Comparison of ENCODE assay signal across 9 mouse cellular contexts in the genomic region with DNA sequence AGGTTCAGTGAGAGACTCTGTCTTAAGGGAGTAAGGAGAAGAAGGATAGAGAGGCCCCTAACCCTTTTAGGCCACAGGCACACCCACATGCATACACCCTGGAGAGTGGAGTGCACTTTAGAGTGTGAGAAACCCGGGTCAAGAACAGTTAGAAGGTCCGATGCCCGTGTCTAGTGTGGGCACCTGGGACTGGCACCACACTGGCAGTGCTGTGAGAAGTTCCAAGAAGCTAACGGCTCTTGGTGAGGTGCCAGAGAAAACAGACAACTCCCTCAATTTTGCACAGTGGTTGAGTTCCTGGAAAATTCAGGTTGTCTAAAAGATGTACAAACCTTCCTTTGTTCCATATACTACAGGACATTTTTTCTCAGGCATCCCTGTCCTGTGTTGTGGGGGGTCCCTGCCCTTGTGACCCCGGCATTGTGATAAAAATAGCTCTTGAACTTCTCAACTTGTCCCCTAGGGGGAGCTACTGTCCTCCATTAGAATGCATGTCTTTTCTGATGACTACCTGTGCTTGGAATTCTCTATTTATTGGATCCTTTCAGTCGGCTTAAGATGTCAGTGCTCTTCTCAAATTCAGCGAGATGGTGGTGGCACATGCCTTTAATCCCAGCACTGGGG. TPM values are rescaled to one million over a fixed set of nuclear protein-coding genes. Genes with fewer than 3 reads are reported as not detected.
A peak's percentile ranks its signal among the peaks of the same experiment; 100 is the strongest.
DNase-seq lines count a peak whose midpoint lies in the region; ATAC-seq lines count a peak whose summit lies in the region.
"Had no signal": no experiment of that assay in that cellular context is flagged by ENCODE, and none has a peak within 500 bp of the region (broad histone marks: within the 10 kb centered on the region; RNA-seq: fewer than 3 reads in every experiment).

No protein-coding gene starts in this region.

- 47% methylated on average over 7 of the region's 7 CpGs for WGBS in forebrain, embryonic 14.5 days
- 56% methylated on average over 7 of the region's 7 CpGs for WGBS in forebrain, embryonic 10.5 days
- WGBS in midbrain, embryonic 14.5 days: 51% methylated on average over 7 of the region's 7 CpGs
- WGBS in midbrain, embryonic 15.5 days: 53% methylated on average over 7 of the region's 7 CpGs
- whole genome bisulfite sequencing in forebrain, embryonic 11.5 days: 56% methylated on average over 7 of the region's 7 CpGs

- no peaks in the 10 kb centered on the region for H3K9me3 ChIP-seq in forebrain, embryonic 14.5 days (replicated peaks; ENCODE audit: control insufficient read depth, low read length)
- H3K9me3 ChIP-seq in forebrain, embryonic 10.5 days: no peaks in the 10 kb centered on the region
- H3K9me3 ChIP-seq in midbrain, embryonic 14.5 days (ENCODE audit: control insufficient read depth, low read length): no peaks in the 10 kb centered on the region
- no peaks in the 10 kb centered on the region for H3K9me3 ChIP-seq in midbrain, embryonic 15.5 days
- H3K9me3 ChIP-seq in forebrain, embryonic 11.5 days (ENCODE audit: control insufficient read depth, low read length): no peaks in the 10 kb centered on the region
- H3K9me3 ChIP-seq: hindbrain, embryonic 15.5 days had no signal

- H3K4me3 ChIP-seq in forebrain, embryonic 14.5 days (ENCODE audit: low read depth, low read length): no peak overlapping the region
- H3K4me3 ChIP-seq in forebrain, embryonic 10.5 days: no peak overlapping the region
- no peak overlapping the region for H3K4me3 ChIP-seq in midbrain, embryonic 14.5 days (replicated peaks; ENCODE audit: low read depth, low read length)
- no peak overlapping the region for H3K4me3 ChIP-seq in midbrain, embryonic 15.5 days
- no peak overlapping the region for H3K4me3 ChIP-seq in forebrain, embryonic 11.5 days (ENCODE audit: low read depth, low read length)
- H3K4me3 ChIP-seq: hindbrain, embryonic 15.5 days had no signal

- H3K27me3 ChIP-seq in forebrain, embryonic 14.5 days (replicated peaks; ENCODE audit: control insufficient read depth, insufficient read depth, low read length): no peaks in the 10 kb centered on the region
- H3K27me3 ChIP-seq in forebrain, embryonic 10.5 days (ENCODE audit: poor library complexity, severe bottlenecking): no peaks in the 10 kb centered on the region
- H3K27me3 ChIP-seq in midbrain, embryonic 14.5 days (ENCODE audit: control insufficient read depth, insufficient read depth, low read length): no peaks in the 10 kb centered on the region
- H3K27me3 ChIP-seq in midbrain, embryonic 15.5 days (replicated peaks): no peaks in the 10 kb centered on the region
- H3K27me3 ChIP-seq in forebrain, embryonic 11.5 days (ENCODE audit: control insufficient read depth, insufficient read depth, low read length): no peaks in the 10 kb centered on the region
- H3K27me3 ChIP-seq: hindbrain, embryonic 15.5 days had no signal

- no peaks in the 10 kb centered on the region for H3K36me3 ChIP-seq in forebrain, embryonic 14.5 days (ENCODE audit: control insufficient read depth, insufficient read depth, low read length)
- H3K36me3 ChIP-seq in forebrain, embryonic 10.5 days (replicated peaks): no peaks in the 10 kb centered on the region
- no peaks in the 10 kb centered on the region for H3K36me3 ChIP-seq in midbrain, embryonic 14.5 days (ENCODE audit: control insufficient read depth, insufficient read depth, low read length)
- H3K36me3 ChIP-seq in midbrain, embryonic 15.5 days (replicated peaks): no peaks in the 10 kb centered on the region
- no peaks in the 10 kb centered on the region for H3K36me3 ChIP-seq in forebrain, embryonic 11.5 days (ENCODE audit: control insufficient read depth, insufficient read depth, low read length)
- H3K36me3 ChIP-seq: hindbrain, embryonic 15.5 days had no signal

- no peak overlapping the region for H3K9ac ChIP-seq in forebrain, embryonic 14.5 days (ENCODE audit: low read length)
- no peak overlapping the region for H3K9ac ChIP-seq in midbrain, embryonic 14.5 days (replicated peaks; ENCODE audit: low read length)
- no peak overlapping the region for H3K9ac ChIP-seq in midbrain, embryonic 15.5 days
- H3K9ac ChIP-seq in forebrain, embryonic 11.5 days (ENCODE audit: low read length): no peak overlapping the region
- H3K9ac ChIP-seq: hindbrain, embryonic 15.5 days had no signal

- peak; percentile 31 for DNase-seq in forebrain, embryonic 14.5 days (ENCODE audit: low spot score)
- DNase-seq in forebrain, embryonic 10.5 days (ENCODE audit: extremely low spot score, low spot score): no peak
- peak; percentile 51 for DNase-seq in midbrain, embryonic 14.5 days
- peak; percentile 75 for DNase-seq in embryo, embryonic 10.5 days (ENCODE audit: low spot score)
- peak; percentile 72 for DNase-seq in naive thymus-derived CD4-positive, alpha-beta T cell, adult 2 months (ENCODE audit: low read depth)
- DNase-seq in left cerebral cortex, adult 11 months (ENCODE audit: low spot score): no peak
- no peak for DNase-seq in forebrain, embryonic 11.5 days (ENCODE audit: low spot score)

- H3K4me2 ChIP-seq in forebrain, embryonic 14.5 days (ENCODE audit: low read length): no peak overlapping the region
- H3K4me2 ChIP-seq in midbrain, embryonic 14.5 days (ENCODE audit: low read length): no peak overlapping the region
- no peak overlapping the region for H3K4me2 ChIP-seq in midbrain, embryonic 15.5 days
- H3K4me2 ChIP-seq in forebrain, embryonic 11.5 days (ENCODE audit: low read depth, low read length, severe bottlenecking): no peak overlapping the region
- H3K4me2 ChIP-seq: hindbrain, embryonic 15.5 days had no signal

- no peak for ATAC-seq in forebrain, embryonic 14.5 days
- ATAC-seq in midbrain, embryonic 14.5 days (ENCODE audit: low FRiP score, low TSS enrichment): no peak
- no peak for ATAC-seq in midbrain, embryonic 15.5 days (replicated peaks)
- ATAC-seq in forebrain, embryonic 11.5 days (replicated peaks; ENCODE audit: low FRiP score): no peak

- no peaks in the 10 kb centered on the region for H3K4me1 ChIP-seq in forebrain, embryonic 14.5 days (ENCODE audit: control insufficient read depth, insufficient read depth, low read length)
- no peaks in the 10 kb centered on the region for H3K4me1 ChIP-seq in forebrain, embryonic 10.5 days
- H3K4me1 ChIP-seq in midbrain, embryonic 14.5 days (ENCODE audit: control insufficient read depth, insufficient read depth, low read length): no peaks in the 10 kb centered on the region
- H3K4me1 ChIP-seq in midbrain, embryonic 15.5 days: no peaks in the 10 kb centered on the region
- H3K4me1 ChIP-seq in forebrain, embryonic 11.5 days (replicated peaks; ENCODE audit: control insufficient read depth, insufficient read depth, low read length): no peaks in the 10 kb centered on the region
- H3K4me1 ChIP-seq: hindbrain, embryonic 15.5 days had no signal

- no peak overlapping the region for H3K27ac ChIP-seq in forebrain, embryonic 14.5 days (ENCODE audit: low read depth, low read length)
- no peak overlapping the region for H3K27ac ChIP-seq in forebrain, embryonic 10.5 days
- H3K27ac ChIP-seq in midbrain, embryonic 14.5 days (replicated peaks; ENCODE audit: low read depth, low read length): no peak overlapping the region
- H3K27ac ChIP-seq in midbrain, embryonic 15.5 days: no peak overlapping the region
- no peak overlapping the region for H3K27ac ChIP-seq in forebrain, embryonic 11.5 days (ENCODE audit: low read depth, low read length)
- H3K27ac ChIP-seq: hindbrain, embryonic 15.5 days had no signal

RNA-seq across cellular contexts. Expression of gene Muc4, which starts 38.7 kb away (rescaled TPM):
- not detected in 2 replicates for polyA plus RNA-seq in forebrain, embryonic 14.5 days (2014; fragmentation: Nextera tagmentation; extraction: Ambion mirVana)
- 0.15 TPM in 1 of 2 replicates, not detected in the other for polyA plus RNA-seq in forebrain, embryonic 10.5 days (2016; fragmentation: Nextera tagmentation; extraction: Ambion mirVana)
- polyA plus RNA-seq in midbrain, embryonic 14.5 days (2014; fragmentation: Nextera tagmentation; extraction: Ambion mirVana): 0.16 TPM in 1 of 2 replicates, not detected in the other
- polyA plus RNA-seq in midbrain, embryonic 15.5 days (2015; fragmentation: Nextera tagmentation; extraction: Ambion mirVana): not detected in 2 replicates
- polyA plus RNA-seq in forebrain, embryonic 11.5 days (2014; fragmentation: Nextera tagmentation; extraction: Ambion mirVana): 0.12 TPM in 1 of 2 replicates, not detected in the other
- polyA plus RNA-seq: hindbrain, embryonic 15.5 days had no signal

RNA-seq across cellular contexts. Expression of gene Tnk2, which starts 53.3 kb away (rescaled TPM):
- polyA plus RNA-seq in forebrain, embryonic 14.5 days (2014; fragmentation: Nextera tagmentation; extraction: Ambion mirVana): 11.2 and 13.1 TPM in 2 replicates
- polyA plus RNA-seq in forebrain, embryonic 10.5 days (2016; fragmentation: Nextera tagmentation; extraction: Ambion mirVana): 10.1 and 11.0 TPM in 2 replicates
- polyA plus RNA-seq in midbrain, embryonic 14.5 days (2014; fragmentation: Nextera tagmentation; extraction: Ambion mirVana): 15.5 and 17.6 TPM in 2 replicates
- polyA plus RNA-seq in midbrain, embryonic 15.5 days (2015; fragmentation: Nextera tagmentation; extraction: Ambion mirVana): 22.0 and 24.2 TPM in 2 replicates
- 11.2 and 12.1 TPM in 2 replicates for polyA plus RNA-seq in forebrain, embryonic 11.5 days (2014; fragmentation: Nextera tagmentation; extraction: Ambion mirVana)

Comparison
In these comparisons a context has a peak if more than half of its experiments do, and no peak if none do; other contexts are left out.
1. DNase-seq: peak in forebrain, embryonic 14.5 days (single experiment), midbrain, embryonic 14.5 days (single experiment), embryo, embryonic 10.5 days (single experiment) and naive thymus-derived CD4-positive, alpha-beta T cell, adult 2 months (single experiment); none in forebrain, embryonic 10.5 days (single experiment), left cerebral cortex, adult 11 months (single experiment) and forebrain, embryonic 11.5 days (single experiment).